Mouse (Mus musculus): Measurements from ENCODE around the gene Olfr1315-ps1. TPM values are rescaled to one million over a fixed set of nuclear protein-coding genes. Genes with fewer than 3 reads are reported as not detected.

Olfr1315-ps1 gene
- polyA plus RNA-seq (2012; rRNA removed): not detected in 2 replicates

DNA sequence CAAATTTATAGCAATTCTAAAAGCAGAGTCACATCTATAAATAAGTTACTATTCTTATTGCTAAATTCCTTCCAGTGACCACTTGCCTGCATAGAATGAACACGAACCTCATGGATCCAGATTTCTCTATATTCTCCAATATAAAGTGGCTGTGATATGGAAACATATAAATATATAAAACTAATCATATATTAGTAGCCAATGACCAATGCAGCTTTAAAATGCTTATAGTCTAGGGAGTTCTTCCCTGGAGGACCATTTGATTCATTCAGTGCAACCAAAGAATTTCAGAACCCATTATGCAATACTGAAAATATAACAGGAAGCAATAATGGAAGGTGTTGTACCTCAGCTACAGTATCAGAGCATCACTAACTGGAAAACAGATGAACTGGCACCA is at the start of gene Olfr1315-ps1:
TSS of gene Olfr1315-ps1 (minus strand) at position 101 of the 400 bp plus-strand sequence.

DNA sequence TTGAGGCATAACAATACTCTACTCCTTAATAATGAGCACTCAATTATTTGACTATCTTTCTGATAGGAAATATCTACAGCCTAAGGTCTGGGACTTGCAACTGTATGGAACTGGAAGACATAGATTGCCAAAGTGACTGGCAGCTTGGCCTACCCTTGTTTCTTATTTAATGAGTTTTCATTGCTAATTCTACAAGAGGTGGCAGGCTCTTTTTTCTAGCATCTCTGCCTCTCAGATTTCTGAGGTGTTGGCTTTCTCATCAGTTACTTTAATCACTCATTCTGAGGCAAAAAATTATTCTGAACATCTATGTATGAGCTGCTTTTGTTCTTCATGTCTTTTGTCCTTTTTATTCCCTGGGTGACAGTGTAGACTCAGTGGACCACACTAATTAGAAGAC is 38.7 kb upstream of the Olfr1315-ps1 start, which contains the start of gene Olfr1318:
TSS of gene Olfr1318 (plus strand) at position 301 of the 400 bp plus-strand sequence.

DNA sequence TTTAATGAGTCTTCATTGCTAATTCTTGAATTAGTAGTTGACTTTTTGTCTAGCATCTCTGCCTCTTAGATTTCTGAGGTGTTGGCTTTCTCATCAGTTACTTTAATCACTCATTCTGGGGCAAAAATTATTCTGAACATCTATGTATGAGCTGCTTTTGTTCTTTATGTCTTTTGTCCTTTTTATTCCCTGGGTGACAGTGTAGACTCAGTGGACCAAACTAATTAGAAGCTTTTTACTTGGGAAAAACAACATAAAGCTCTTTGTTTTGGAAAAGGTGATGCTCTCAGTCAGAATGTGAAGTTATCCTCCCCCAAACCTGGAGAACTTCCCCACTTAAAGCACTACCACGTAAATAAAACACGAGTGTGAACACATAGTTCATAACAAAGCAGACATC is 24.8 kb upstream of the Olfr1315-ps1 start, which contains the start of gene Olfr1317:
TSS of gene Olfr1317 (plus strand) at position 301 of the 400 bp plus-strand sequence.

DNA sequence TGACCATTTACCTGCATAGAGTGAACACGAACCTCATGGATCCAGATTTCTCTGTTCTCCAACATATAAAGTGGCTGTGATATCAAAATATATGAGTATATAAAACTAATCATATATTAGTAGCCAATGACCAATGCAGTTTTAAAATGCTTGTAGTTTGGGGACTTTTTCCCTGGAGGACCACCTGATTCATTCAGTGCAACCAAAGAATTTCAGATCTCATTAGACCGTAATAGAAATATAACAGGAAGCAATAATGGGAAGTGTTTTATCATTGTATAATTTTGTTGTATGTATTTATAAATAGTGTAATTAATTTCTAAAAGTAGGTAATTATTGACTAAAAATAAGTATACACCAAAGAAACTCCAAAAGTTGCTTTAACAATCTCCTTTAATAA is 19.6 kb upstream of the Olfr1315-ps1 start, which contains the start of gene Olfr1316:
TSS of gene Olfr1316 (minus strand) at position 101 of the 400 bp plus-strand sequence.

DNA sequence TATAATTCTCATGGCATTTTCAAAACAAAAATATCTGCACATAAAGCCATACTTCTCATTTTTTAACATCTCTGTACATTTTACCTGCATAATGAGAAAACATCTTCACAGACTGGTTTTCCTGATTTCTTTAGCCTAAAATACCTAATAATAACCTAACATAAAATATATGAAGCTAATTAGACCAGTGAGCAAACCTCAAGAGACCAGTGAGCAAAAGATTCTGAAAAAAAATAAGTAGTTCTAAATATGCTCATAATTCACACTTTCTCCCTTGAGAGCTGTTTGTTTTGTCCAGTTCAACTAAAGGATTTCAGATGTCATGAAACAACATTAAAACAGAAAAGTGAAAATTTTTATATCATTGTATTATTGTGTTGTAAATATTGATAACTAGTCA is 18.6 kb downstream of the Olfr1315-ps1 start, which contains the start of gene Olfr1314:
TSS of gene Olfr1314 (minus strand) at position 101 of the 400 bp plus-strand sequence.

DNA sequence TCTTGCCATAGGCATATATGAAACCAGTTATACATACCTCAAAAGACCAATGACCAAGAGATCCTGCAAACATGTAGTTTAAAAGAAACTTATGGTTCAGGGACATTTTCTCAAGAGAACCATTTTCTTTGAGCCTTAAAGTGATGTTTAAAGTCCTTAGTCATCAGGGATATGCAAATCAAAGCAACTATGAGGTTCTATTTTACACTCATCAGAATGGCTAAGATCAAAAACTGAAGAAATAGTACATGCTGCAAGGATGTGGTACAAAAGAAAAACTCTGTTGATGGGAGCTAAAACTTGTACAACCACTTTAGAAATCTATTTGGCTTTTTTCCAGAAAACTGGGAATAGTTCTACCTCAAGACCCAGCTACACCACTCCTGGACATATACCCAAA is 37.5 kb downstream of the Olfr1315-ps1 start, which contains the start of gene Olfr1313:
TSS of gene Olfr1313 (minus strand) at position 101 of the 400 bp plus-strand sequence.

Other genes with a start within 250 kb of the Olfr1315-ps1 start
- not detected in 2 replicates for gene Olfr1305, start 238.3 kb downstream of the Olfr1315-ps1 start, polyA plus RNA-seq (2012; rRNA removed)
- gene Olfr1306, start 199.2 kb downstream of the Olfr1315-ps1 start, polyA plus RNA-seq (2012; rRNA removed): not detected in 2 replicates
- not detected in 2 replicates for gene Olfr1307, start 166.0 kb downstream of the Olfr1315-ps1 start, polyA plus RNA-seq (2012; rRNA removed)
- gene Olfr1308, start 150.5 kb downstream of the Olfr1315-ps1 start, polyA plus RNA-seq (2012; rRNA removed): not detected in 2 replicates
- not detected in 2 replicates for gene Olfr1309, start 125.2 kb downstream of the Olfr1315-ps1 start, polyA plus RNA-seq (2012; rRNA removed)
- not detected in 2 replicates for gene Olfr1310, start 102.7 kb downstream of the Olfr1315-ps1 start, polyA plus RNA-seq (2012; rRNA removed)
- gene Olfr1311, start 91.0 kb downstream of the Olfr1315-ps1 start, polyA plus RNA-seq (2012; rRNA removed): not detected in 2 replicates
- not detected in 2 replicates for gene Olfr1312, start 65.2 kb downstream of the Olfr1315-ps1 start, polyA plus RNA-seq (2012; rRNA removed)
- not detected in 2 replicates for gene Olfr1313, start 37.6 kb downstream of the Olfr1315-ps1 start, polyA plus RNA-seq (2012; rRNA removed)
- gene Olfr1314, start 18.7 kb downstream of the Olfr1315-ps1 start, polyA plus RNA-seq (2012; rRNA removed): not detected in 2 replicates
- not detected in 2 replicates for gene Olfr1316, start 19.5 kb upstream of the Olfr1315-ps1 start, polyA plus RNA-seq (2012; rRNA removed)
- gene Olfr1317, start 24.9 kb upstream of the Olfr1315-ps1 start, polyA plus RNA-seq (2012; rRNA removed): not detected in 2 replicates
- gene Olfr1318, start 38.8 kb upstream of the Olfr1315-ps1 start, polyA plus RNA-seq (2012; rRNA removed): not detected in 2 replicates
- 54.9 and 64.4 TPM in 2 replicates for gene Lpcat4, start 124.0 kb upstream of the Olfr1315-ps1 start, polyA plus RNA-seq (2012; rRNA removed)
- not detected in 2 replicates for gene Nutm1, start 143.9 kb upstream of the Olfr1315-ps1 start, polyA plus RNA-seq (2012; rRNA removed)
- gene Nop10, start 146.5 kb upstream of the Olfr1315-ps1 start, polyA plus RNA-seq (2012; rRNA removed): 32.4 and 73.0 TPM in 2 replicates
- gene Slc12a6, start 150.4 kb upstream of the Olfr1315-ps1 start, polyA plus RNA-seq (2012; rRNA removed): 28.4 and 34.6 TPM in 2 replicates
- not detected in 2 replicates for gene Gm21985, start 150.9 kb upstream of the Olfr1315-ps1 start, polyA plus RNA-seq (2012; rRNA removed)